In the genomic region with DNA sequence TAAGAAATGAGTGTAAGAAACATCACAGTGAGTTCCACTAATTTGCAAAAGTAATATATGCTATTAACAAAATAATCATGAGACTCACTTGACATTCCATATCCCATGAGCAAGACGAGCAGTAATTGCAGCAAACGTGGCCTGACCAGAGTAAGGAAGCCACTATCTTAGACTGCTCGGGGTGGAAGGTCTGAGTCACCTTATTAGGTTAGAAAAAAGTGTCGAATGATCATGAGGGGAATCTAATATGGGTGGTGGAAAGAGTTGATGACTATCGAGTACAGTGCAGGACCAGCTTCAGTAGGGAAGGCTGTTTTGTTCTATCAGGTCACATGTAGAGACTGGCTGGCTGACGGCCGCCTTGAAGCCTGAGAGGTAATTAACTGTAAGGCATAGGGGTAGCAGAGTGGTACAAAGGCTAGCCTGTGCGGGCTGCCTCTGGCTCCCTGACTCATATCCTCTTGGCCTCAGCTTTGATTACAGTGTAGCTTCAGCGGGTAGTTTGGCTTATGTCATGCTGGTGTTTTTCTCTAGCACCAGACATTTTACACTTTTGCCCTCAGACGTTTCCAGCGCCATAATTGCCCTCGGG, we compare ENCODE assay signal across 11 mouse cellular contexts.
A peak's percentile ranks its signal among the peaks of the same experiment; 100 is the strongest.
DNase-seq lines count a peak whose midpoint lies in the region; ATAC-seq and TF ChIP-seq lines count a peak whose summit lies in the region.
"Had no signal": no experiment of that assay in that cellular context is flagged by ENCODE, and none has a peak within 500 bp of the region (broad histone marks: within the 10 kb centered on the region; RNA-seq: fewer than 3 reads in every experiment).

No protein-coding gene starts in this region.

- H3K9me3 ChIP-seq in heart, embryonic 11.5 days (replicated peaks; ENCODE audit: control insufficient read depth, low read length) = no peaks in the 10 kb centered on the region
- no peaks in the 10 kb centered on the region for H3K9me3 ChIP-seq in intestine, embryonic 14.5 days (ENCODE audit: control insufficient read depth, low read length)
- H3K9me3 ChIP-seq: forebrain, embryonic 15.5 days had no signal

- H3K36me3 ChIP-seq in heart, embryonic 11.5 days (ENCODE audit: control insufficient read depth, insufficient read depth, low read length) = no peaks in the 10 kb centered on the region
- H3K36me3 ChIP-seq in intestine, embryonic 14.5 days (ENCODE audit: control insufficient read depth, insufficient read depth, low read length) = no peaks in the 10 kb centered on the region
- H3K36me3 ChIP-seq: forebrain, embryonic 15.5 days had no signal

- CTCF ChIA-PET in Patski (lab: Charles Lee) = no interaction called here

- no peak for DNase-seq in heart, adult 18-20 months
- DNase-seq in 3T3-L1 (ENCODE audit: low read depth, low spot score) (peak; percentile 93), Patski (ENCODE audit: low read depth, low spot score) (peak; percentile 67)
- DNase-seq in intestine, embryonic 14.5 days (ENCODE audit: low spot score) = peak; percentile 47
- no peak for DNase-seq in gastrocnemius, adult 2 months
- no peak for DNase-seq in layer of hippocampus, adult 9-11 months
- DNase-seq in left cerebral cortex, adult 2 months (ENCODE audit: extremely low spot score in 1 of 2, low spot score in 2 of 2) = no peak
- DNase-seq: cerebellum, postnatal 25 days; kidney, adult 2 months had no signal

- H3K27me3 ChIP-seq in heart, embryonic 11.5 days (ENCODE audit: control insufficient read depth, insufficient read depth, low read length) = no peaks in the 10 kb centered on the region
- H3K27me3 ChIP-seq in Patski = no peaks in the 10 kb centered on the region
- H3K27me3 ChIP-seq in intestine, embryonic 14.5 days (replicated peaks; ENCODE audit: control insufficient read depth, insufficient read depth, low read length) = no peaks in the 10 kb centered on the region
- H3K27me3 ChIP-seq: forebrain, embryonic 15.5 days had no signal

- peak; percentile 63; the same call in 1 of the 2 replicates for ATAC-seq in heart, embryonic 11.5 days (replicated peaks; ENCODE audit: insufficient number of reproducible peaks, low FRiP score, low TSS enrichment)
- peak; percentile 91 for ATAC-seq in Patski
- no peak; the same call in 1 of the 2 replicates for ATAC-seq in intestine, embryonic 14.5 days (replicated peaks; ENCODE audit: low FRiP score, low TSS enrichment, low read depth)
- ATAC-seq: forebrain, embryonic 15.5 days had no signal

- TF ChIP-seq CTCF in Patski (IDR thresholded peaks at IDR 0.05) = no peak
- TF ChIP-seq CTCF in gastrocnemius, adult 2 months (IDR thresholded peaks at IDR 0.05) = no peak
- no peak for TF ChIP-seq CTCF in left cerebral cortex, adult 2 months (IDR thresholded peaks at IDR 0.05)

- intact Hi-C loops in gastrocnemius, adult 2 months (cut with DNase I) = no loop called here
- intact Hi-C loops in left cerebral cortex, adult 2 months (cut with DNase I) = no loop called here

- no peak overlapping the region for H3K4me2 ChIP-seq in heart, embryonic 11.5 days
- H3K4me2 ChIP-seq in intestine, embryonic 14.5 days (ENCODE audit: low read length) = no peak overlapping the region
- H3K4me2 ChIP-seq: forebrain, embryonic 15.5 days had no signal

- 0 out of 2 replicates have a peak overlapping the region, but pooled peaks have one; percentile 25 for H3K27ac ChIP-seq in heart, embryonic 11.5 days (ENCODE audit: low read depth, low read length)
- H3K27ac ChIP-seq in intestine, embryonic 14.5 days (ENCODE audit: low read depth) = no peak overlapping the region
- no peak overlapping the region for H3K27ac ChIP-seq in gastrocnemius, adult 2 months
- H3K27ac ChIP-seq in left cerebral cortex, adult 2 months = no peak overlapping the region
- H3K27ac ChIP-seq: forebrain, embryonic 15.5 days had no signal

- POLR2A ChIA-PET in Patski (lab: Charles Lee) = interaction anchor here (0.6 kb wide), 1 partner anchor 9 kb away, joined by 3 read pairs; no protein-coding TSS in a partner anchor

- no peak overlapping the region for H3K9ac ChIP-seq in heart, embryonic 11.5 days (ENCODE audit: low read depth, low read length)
- H3K9ac ChIP-seq in intestine, embryonic 14.5 days (ENCODE audit: low read length) = no peak overlapping the region
- H3K9ac ChIP-seq: forebrain, embryonic 15.5 days had no signal

- H3K4me1 ChIP-seq in heart, embryonic 11.5 days (ENCODE audit: control insufficient read depth, insufficient read depth, low read length) = no peaks in the 10 kb centered on the region
- H3K4me1 ChIP-seq in intestine, embryonic 14.5 days (replicated peaks; ENCODE audit: control insufficient read depth, insufficient read depth, low read length) = no peaks in the 10 kb centered on the region
- H3K4me1 ChIP-seq: forebrain, embryonic 15.5 days had no signal

- in situ Hi-C loops in Patski (cut with MboI; ENCODE audit: low pct_unique_long_range_greater_than_20kb) = loop anchor here (25.0 kb wide), 1 partner anchor 541 kb away; no protein-coding TSS in a partner anchor

- H3K4me3 ChIP-seq in heart, embryonic 11.5 days (ENCODE audit: low read depth, low read length) = no peak overlapping the region
- no peak overlapping the region for H3K4me3 ChIP-seq in intestine, embryonic 14.5 days (ENCODE audit: low read depth, low read length)
- no peak overlapping the region for H3K4me3 ChIP-seq in gastrocnemius, adult 2 months
- H3K4me3 ChIP-seq in left cerebral cortex, adult 2 months = no peak overlapping the region
- H3K4me3 ChIP-seq: forebrain, embryonic 15.5 days had no signal

- 52% methylated on average over 12 of the region's 12 CpGs for WGBS in heart, embryonic 11.5 days (ENCODE audit: insufficient replicate concordance)
- WGBS in intestine, embryonic 14.5 days = 67% methylated on average over 12 of the region's 12 CpGs

Comparison
In these comparisons a context has a peak if more than half of its experiments do, and no peak if none do; other contexts are left out.
1. DNase-seq: peak in 3T3-L1 (single experiment), Patski (single experiment) and intestine, embryonic 14.5 days (single experiment); none in heart, adult 18-20 months (0 of 2), gastrocnemius, adult 2 months (single experiment), layer of hippocampus, adult 9-11 months (single experiment) and left cerebral cortex, adult 2 months (0 of 2).